Mouse (Mus musculus): Measurements from ENCODE around the gene Tnik.

Tnik gene

DNA sequence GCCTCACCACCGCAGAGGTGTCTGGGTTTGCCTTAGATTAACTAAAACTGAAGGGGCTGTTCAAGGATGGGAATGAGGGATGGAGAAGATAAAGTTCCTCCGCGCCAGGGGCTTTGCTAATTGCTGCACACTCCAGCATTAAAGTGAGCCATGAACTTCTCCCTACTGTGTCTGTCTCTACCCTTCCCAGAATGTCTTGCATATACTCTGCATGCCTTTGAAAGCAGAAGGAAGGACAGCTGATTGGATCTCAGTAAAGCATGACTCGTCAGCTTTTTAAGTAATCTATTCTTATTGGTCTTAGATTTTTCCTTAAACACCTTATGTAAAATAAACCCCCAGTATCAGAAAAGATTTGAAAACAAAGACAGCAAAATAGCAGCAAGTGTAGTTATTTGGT lies 203.7 kb downstream of the Tnik start:
- DNase-seq (ENCODE audit: extremely low spot score, low read depth, low spot score) = no peak

DNA sequence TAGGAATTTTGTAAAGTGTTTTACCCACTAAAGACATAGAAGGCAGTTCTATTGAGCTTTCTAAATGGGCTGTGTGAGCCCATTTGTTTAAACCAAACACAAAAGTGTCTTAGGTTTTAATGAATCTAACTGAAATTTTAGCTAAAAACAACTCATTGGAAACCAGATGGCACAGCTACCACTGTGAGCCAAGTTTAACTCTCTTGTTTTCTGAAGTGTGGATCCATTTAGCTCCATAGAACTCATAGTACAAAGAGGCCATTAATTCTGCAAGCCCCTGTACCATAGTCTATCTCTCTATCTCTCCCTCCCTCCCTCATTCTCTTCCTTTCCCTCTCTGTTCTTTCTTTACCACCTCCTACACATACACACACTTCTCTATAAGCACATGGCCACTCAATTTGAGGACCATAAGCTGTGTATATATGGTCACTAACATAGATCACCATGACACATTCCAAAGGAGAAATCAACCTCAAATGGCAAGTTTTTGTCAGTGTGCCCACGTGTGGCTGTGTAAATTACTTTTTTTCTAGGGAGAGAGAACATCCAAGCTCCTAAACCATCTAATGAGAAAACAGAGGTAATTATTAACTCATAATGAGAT lies 204.2 kb downstream of the Tnik start:
- no peak for DNase-seq (ENCODE audit: extremely low spot score, low read depth, low spot score)

DNA sequence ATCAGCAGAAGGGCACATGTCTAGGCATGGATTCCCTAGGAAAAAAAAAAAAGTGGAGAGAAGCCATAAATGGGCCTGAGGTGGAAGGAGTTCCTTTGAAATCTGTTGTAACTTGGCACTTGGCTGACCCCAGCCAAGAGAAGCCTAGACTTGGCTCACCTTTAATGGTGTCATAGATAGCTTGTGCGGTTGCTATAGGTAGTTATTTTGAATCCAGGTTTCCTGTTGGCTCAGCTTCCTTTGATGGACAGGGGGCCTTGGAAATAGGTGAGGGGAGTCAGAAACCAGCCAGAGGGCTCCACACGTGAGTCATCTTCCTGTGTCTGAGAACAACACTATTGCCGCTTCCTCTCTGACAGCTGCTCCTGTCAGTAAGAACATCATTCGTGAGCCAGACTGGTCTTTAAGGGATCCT lies 204.9 kb downstream of the Tnik start:
- DNase-seq (ENCODE audit: extremely low spot score, low read depth, low spot score) = no peak

DNA sequence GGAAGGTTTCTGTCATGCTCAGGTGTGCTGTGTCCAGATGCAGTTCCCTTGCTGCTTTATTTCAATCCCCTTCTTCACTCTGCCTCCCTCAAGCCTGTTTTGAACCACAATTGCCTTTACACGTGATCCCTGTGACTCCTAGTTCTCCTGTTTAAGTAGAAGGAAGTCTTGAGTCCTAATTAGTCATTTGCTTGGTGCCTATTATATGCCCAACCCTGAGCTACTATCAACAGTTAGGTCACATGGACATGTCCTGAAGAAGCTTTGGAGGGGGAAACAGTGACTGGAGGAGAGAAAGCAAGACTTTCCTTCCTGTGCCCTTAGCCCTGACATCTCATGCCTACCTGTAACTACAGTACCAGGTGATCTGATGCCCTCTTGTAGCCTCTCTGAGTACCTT lies 210.4 kb downstream of the Tnik start:
- DNase-seq (ENCODE audit: extremely low spot score, low read depth, low spot score) = no peak

DNA sequence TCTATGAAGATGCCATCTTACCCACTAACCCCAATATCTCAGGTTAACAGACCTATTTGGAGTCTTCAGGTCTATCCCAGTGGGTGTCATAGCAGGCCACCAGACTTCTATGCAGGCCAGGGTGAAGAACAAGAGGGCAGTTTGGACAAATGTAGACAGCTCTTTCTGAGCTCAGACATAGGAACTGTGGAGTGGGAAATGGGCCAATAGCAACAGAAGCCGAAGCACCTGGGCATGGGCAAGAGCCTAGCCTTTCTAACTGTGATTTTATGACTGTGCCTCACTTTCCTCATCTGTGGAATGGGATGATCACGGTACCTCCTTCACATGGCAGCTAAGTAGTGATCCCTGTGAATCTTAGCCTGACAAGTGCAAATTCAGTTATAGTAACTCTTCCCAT lies 214.4 kb downstream of the Tnik start:
- no peak for DNase-seq (ENCODE audit: extremely low spot score, low read depth, low spot score)

DNA sequence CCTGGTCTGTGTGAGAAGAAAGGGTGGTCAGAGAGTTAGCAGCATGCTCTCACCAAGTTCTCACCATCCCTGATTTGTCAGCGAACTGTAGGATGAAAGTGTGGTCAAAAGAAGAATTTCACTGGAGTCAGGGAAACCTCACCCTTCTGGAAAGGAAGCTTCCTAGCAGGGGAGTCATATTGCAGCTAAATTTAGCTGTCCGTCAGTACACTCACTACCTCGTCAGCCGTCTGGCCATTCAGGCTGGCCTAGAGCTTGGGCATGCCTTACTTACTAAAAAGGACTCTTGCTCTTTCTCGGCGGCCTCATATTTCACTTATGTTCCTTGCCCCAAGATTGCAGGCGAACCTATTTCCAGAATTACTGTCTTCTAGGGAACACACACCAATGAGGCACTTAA lies 222.7 kb downstream of the Tnik start:
- no peak for DNase-seq (ENCODE audit: extremely low spot score, low read depth, low spot score)

DNA sequence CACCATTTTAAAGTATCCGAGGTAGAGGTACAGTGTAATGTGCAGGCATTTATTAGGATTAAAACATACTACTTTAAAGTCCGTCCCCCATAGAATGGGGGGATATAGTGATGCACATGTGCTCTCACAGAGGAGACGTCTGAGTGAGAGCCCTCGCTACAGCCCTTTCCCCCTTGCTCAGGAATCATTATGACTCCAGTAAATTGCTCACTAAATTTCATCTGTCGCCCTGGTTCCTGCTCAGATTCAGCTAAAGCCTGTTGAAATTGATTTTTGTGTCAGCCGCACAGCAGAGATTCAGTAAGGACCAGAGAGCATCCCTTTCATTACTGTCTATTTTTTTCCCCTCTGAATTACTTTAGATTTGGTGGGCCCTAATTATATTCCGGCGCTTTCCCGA lies 224.4 kb downstream of the Tnik start:
- no peak for DNase-seq (ENCODE audit: extremely low spot score, low read depth, low spot score)

DNA sequence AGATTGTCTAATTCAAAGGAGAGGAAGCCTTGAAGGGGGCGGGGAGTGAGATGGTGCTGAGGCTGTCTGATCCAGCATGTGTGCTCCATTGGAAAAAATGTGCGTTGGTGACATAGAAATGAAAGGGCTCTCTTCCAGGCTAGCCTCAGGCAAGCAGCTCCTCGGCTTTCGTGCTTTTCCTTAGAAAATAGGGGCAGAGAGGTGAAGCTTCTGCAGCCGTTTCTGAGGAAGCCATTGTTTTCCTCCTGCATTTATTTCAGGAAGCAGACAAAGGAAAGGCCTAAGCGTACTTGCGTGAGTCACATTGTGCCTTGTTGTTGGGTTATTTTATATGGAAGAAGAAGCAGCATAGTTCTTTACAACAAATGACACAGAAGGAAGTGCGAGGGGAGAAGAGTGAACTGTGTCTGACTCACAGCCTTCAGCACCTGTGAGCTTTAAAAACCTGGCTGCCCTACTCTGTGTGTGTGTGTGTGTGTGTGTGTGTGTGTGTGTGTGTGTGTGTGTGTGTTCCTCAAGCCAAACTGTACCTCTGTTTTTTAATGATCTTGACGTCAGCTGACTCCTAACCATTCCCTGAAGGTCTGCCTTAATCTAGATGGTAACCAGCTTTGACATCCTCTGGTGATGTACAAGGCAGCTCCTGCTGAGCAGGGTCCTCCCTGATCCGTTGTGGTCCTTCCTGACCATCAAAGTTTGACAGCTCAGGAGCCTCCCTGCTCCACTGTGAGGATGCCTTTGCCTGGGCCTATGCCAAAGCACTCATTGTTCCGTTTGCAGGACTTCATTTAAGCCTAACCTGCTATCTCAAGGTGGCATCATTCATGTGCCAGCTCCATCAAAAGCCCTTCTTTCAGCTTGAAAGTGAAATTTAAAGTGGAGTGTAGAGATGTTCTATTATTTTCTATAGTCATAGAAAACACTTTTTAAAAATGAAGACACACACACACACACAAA lies 228.3 kb downstream of the Tnik start:
- DNase-seq (ENCODE audit: extremely low spot score, low read depth, low spot score) = no peak

DNA sequence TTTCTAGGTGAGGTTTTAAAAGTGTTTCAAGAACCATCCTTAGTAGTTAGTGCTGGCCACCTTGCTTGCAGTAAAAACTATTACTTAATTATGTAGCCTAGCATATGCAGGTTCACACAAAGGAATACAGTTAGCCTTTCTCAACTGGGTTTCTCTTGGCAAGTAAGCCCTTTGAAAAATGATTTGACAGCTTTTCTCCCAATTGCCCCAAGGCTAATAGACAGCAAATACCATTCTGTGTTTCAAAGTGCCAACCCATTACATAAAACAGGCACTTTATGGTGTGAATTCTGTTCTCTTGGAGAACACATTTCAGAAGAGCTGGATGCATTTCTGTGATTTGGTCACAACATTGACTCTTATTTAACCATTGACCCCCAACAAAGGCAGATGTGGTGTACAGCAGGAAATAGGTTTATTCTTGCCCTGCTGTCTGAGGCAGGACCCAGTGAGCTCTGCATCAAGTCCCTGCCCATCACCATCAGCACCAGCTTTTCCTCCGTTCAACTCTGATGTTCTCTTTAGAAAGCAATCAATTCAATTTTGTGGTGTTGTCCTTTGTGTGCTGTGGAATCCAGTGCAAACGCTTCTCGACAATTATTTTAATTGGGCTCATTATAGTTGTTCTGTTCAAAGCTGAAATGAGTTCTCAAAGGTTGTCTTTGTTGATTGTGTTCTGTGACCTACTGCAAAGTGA lies 233.9 kb downstream of the Tnik start:
- no peak for DNase-seq (ENCODE audit: extremely low spot score, low read depth, low spot score)

DNA sequence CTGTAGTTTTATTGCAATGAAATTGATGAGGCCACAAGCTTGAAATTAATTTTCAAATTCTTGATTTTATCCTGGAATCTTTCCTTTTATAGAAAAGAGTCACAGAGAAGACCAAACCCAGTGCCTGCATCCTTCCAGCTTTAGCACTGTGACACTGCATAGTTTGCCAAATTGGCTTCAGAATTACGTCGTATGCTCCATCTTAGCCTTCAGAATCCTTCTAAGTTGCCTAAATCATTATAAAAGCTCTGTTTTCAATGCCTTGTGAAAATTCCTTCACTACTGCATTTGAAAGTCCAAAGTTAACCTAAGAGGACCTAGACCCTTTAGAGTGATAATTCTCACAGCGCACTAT lies 234.5 kb downstream of the Tnik start:
- no peak for DNase-seq (ENCODE audit: extremely low spot score, low read depth, low spot score)

DNA sequence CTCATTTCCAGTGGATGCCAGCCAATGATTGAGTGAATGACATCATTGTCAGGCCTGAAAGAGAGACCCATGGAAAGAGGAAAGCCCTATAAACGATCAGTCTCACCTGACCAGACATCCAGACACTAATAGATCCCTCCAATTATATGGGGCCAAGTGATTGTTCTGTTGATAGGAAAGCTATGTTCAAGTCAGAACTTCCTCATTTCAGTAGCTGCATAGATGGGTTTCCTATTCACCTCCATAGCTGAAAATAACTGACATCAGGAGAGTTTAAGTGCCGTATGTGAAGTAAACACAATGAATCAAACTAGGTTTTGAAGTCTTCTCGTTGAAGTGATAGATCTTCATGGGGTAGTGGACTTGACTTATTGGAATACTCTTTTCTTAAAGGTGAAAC lies 239.7 kb downstream of the Tnik start:
- DNase-seq (ENCODE audit: extremely low spot score, low read depth, low spot score) = no peak

DNA sequence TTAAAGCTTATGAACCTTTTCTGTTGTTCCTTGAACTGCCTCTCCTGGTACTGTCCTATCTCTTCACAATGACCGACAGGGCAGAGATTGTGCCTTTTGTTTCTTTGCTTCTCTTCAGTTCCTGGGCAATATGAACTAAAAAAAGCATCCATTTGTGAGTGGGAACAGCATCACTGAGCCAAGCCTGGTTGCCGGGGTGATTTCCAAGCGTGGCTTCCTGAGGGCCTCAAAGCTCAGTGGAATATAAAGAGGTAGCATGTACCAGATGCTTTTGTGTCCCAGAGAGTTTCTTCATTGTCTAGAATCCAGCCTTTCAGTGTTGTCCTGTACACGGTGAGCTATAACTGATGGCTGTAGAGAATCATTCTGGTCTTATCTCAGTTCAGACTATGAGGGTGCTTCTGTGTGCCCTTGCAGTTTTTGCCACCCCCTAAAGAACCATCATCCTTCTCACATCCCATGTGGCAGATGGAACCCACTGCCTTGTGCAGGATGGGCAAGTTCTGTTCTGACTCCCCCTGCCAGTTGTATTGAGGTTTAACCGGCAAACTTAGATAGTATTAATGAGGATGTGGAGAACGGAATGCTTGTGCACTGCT lies 246.4 kb downstream of the Tnik start:
- no peak for DNase-seq (ENCODE audit: extremely low spot score, low read depth, low spot score)

DNA sequence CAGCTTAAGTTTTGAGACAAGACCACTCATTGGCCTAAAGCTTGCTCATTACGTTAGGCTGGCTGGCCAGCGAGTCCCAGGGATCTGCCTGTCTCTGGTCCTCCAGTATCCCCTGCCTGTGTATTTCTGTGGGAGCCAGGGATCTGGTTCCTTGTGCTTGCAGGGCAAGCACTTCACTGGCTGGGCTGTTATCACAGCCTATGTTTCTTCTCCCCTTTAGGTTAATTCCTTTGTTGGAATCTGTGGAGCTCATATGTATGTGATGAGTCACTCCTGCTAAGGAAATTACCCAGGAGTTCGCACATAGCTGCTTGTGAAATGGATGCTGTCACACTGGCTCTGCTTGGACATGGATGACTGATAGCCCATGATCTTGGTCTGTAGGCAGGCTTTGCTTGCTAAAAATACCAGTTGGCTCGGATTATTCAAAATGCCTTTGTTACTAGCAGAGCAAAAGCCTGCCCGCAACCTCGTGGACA lies 260.0 kb downstream of the Tnik start:
- no peak for DNase-seq (ENCODE audit: extremely low spot score, low read depth, low spot score)

DNA sequence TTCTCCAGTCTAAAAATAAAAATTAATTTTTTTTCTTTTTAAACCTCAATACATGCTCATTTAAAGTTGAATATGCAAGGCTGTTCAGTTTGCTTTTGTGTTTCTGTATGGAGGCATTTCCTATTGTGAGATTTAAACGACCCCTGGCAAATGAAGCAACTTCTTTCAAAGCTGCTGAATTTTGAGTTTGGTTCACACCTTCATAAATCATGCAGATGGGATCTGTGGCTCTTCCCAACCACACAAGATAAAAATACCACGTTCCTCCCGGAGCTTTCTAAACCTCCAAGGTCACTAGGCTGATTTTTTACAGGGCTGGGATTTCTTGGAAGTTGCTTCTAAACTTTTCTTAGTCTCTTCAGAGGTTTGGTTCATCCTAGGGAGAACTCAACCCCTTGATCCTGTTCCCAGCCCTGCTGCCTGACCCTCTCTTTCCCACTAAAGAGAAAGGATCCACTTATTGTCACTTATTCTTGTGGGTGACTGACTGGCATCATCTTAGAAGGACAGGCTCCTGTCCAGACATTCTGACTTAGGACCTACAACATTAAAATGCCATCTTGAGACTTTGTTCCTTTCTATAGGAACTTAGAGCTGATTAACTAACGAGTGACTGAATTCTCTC lies 260.6 kb downstream of the Tnik start:
- DNase-seq (ENCODE audit: extremely low spot score, low read depth, low spot score) = no peak

DNA sequence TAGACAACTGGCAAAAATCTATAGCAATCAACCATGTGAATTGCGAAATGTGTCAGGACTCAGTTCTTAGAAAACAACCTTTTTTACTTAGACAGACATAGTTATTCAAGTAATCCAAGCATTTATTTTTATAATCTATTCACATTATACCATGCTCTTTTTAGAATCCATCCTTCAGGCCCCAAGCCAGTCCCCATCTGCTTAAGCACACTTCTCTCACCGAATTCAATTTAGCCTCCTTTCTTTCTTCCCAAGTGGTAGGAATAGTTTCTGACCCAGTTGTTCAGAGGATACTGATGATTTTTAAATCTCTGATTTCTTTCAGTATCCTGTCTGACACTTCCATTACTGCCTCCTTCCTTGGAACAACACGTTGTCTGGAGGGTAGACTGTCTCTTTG lies 261.5 kb downstream of the Tnik start:
- no peak for DNase-seq (ENCODE audit: extremely low spot score, low read depth, low spot score)

DNA sequence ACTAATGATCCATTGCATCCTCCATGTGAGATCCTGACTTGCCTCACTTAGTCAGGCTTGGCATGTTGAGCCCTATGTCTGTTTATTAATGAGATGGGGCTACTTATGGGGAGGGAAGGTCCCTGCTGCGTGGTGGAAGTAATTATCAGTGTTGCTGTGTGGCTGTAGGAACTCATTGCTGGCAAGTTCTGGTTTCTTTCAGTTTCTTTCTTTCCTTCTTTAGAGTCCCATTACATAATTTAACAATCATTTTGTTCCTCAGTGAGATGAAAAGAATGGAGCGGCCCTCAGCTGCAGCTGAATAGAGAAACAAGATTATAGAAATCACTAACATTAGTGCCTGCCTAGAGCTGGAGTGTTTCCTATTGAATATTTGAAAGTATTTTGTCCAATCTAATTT lies 263.7 kb downstream of the Tnik start:
- DNase-seq (ENCODE audit: extremely low spot score, low read depth, low spot score) = no peak

DNA sequence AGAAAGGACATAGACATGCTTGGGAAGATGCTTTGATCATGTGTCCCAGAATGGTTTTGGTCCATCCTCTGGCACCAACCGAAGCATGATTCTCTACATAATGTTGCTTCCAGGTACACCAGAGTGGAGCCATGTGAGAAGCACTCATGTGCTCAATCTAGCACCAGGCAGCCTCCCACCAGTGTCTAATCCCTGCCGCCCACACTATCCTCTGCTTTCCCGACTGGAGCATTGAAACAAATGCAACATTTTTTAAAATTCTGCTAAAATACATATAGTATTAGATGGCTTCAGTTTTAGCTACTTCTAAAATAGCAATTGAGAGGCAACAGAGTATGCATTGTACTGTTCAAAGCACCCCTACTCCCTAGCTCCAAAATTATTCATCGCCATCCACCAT lies 264.2 kb downstream of the Tnik start:
- DNase-seq (ENCODE audit: extremely low spot score, low read depth, low spot score) = no peak

DNA sequence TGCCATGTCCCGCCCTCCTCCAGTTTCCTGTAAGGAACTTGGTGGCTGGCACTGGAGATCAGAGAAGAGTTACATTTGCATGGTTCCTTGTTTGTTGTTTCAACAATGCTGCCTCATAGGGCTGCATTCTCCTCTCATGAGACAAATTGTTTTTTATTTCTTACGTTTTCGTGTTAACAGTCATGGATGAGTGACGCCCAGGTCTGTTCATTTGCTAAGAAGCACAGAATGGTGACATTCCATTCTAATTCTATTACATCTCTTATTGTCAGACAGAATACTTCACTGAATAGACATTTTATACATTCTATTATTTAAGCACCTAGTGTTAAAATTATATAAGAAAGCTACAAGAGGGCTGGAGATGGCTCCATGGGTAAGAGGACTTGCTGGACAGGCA lies 266.5 kb downstream of the Tnik start:
- DNase-seq (ENCODE audit: extremely low spot score, low read depth, low spot score) = no peak

DNA sequence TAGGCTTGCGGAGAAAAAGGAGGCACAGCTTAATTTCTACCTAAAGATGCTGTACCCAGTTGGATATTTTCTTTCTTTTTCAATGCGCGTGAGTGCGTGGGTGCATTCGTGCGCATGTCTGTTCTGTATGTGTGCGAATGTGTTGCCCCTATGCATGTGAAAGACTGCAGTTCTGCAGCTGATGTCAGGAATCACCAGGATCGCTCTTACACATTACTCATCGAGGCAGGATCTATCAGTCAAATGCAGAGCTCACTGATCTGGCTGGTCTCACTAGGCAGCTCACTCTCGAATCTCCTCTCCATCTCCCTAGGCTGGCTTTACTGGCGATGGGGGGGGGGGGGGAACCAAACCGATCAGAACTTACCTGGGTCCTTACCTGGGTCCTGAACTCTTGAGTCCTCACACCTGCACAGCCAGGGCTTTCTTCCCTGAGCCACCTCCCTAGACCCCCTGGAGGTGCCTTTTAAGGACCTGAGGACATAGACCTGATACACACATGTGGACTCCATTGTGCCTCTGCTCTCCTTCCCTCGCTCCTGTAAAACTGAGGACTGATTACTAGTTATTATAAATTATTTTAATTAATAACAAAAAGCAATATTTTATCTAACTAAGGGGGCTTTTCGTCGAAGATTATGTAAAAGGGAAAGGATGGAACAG lies 268.4 kb downstream of the Tnik start:
- DNase-seq (ENCODE audit: extremely low spot score, low read depth, low spot score) = no peak

DNA sequence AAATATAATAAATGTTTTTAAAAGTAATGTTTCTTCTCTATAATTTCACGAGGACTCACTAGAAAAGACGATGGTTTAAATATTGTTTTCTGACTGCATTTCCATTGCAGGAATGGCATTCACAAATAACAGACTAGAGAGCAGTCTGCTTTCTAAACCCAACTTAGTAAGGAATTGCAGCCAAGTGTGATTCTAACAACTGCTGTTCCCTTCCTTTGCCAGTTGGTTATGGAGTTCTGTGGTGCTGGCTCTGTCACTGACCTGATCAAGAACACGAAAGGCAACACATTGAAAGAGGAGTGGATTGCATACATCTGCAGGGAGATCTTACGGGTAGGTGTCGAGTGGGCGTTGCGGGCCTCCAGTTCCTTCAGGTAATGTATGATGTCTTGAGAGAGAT lies 269.7 kb downstream of the Tnik start:
- no peak for DNase-seq (ENCODE audit: extremely low spot score, low read depth, low spot score)

DNA sequence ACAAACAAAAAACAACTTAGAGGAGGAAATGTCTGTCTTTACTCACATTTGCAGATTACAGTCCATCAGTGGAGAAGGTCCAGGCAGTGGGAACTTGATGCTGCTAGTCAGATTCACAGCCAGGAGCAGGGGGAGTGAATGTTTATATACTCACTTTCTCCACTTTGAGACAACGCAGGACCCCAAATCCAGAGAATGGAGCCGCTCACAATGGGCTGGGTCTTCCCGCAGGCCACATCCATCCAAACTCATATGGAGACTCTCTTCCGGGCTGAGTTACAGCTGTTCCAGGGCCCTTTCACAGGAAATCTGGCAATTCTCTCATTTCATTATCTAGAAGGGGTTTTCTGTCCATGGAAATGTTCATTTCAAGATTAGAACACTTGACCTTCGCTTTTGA lies 277.1 kb downstream of the Tnik start:
- no peak for DNase-seq (ENCODE audit: extremely low spot score, low read depth, low spot score)

Measured in hindlimb bud, embryonic 11.5 days (tissue).